Mouse (Mus musculus) frontal cortex, adult 2 months (tissue): ENCODE measurements around the gene Chordc1. TPM values are rescaled to one million over a fixed set of nuclear protein-coding genes. Genes with fewer than 3 reads are reported as not detected.
A peak's percentile ranks its signal among the peaks of the same experiment; 100 is the strongest.
"Not testable (repeated sequence)": the region's sequence is repeated elsewhere in the genome, so short reads cannot be mapped to it uniquely, and the experiment has no call there.

Experiments
- DNase-seq, 2 experiments: peaks; one replicate each; pipeline ENCODE4 v3.0.0; 2022; ENCODE audit warnings: low spot score in 1 of 2; ENCODE audit errors: extremely low spot score in 1 of 2
- polyA plus RNA-seq: library from polyadenylated mRNA; depleted of rRNA; stranded (reverse); fragments of >200 nt; gene quantifications from 2 replicates; pipeline ENCODE4 v1.2.3, GENCODE M21; 2012; rRNA removed

Chordc1 gene
- 38.2 and 46.0 TPM in 2 replicates for polyA plus RNA-seq

GRCm38 (mm10) chr9:18291571-18292429 is at the start of gene Chordc1:
Gene Chordc1 (plus strand): TSS chr9:18292125.
- DNase-seq, result peak; percentile 93 to 98

- no peak for DNase-seq
Measured at GRCm38 (mm10) chr9:18275901-18276300, 16.0 kb upstream of the Chordc1 start.

- no peak for DNase-seq
Measured at GRCm38 (mm10) chr9:18276844-18277243, 15.1 kb upstream of the Chordc1 start.

GRCm38 (mm10) chr9:18277497-18277896 is 14.4 kb upstream of the Chordc1 start:
- DNase-seq, result peak in 1 of 2 experiments; percentile 69

- not testable (repeated sequence) for DNase-seq
Measured at GRCm38 (mm10) chr9:18278693-18279092, 13.2 kb upstream of the Chordc1 start.

GRCm38 (mm10) chr9:18292443-18292922 is 558 bp downstream of the Chordc1 start:
- DNase-seq, result no peak

GRCm38 (mm10) chr9:18293026-18293781 is 1.3 kb downstream of the Chordc1 start:
- DNase-seq, result no peak

- no peak for DNase-seq
Measured at GRCm38 (mm10) chr9:18298301-18298700, 6.4 kb downstream of the Chordc1 start.

GRCm38 (mm10) chr9:18319990-18320389 is 28.1 kb downstream of the Chordc1 start:
- no peak for DNase-seq

Other genes with a start within 250 kb of the Chordc1 start
- 0.88 TPM in 2 replicates for gene Naalad2, start 110.9 kb downstream of the Chordc1 start, polyA plus RNA-seq
- gene Ubtfl1, start 112.3 kb downstream of the Chordc1 start, polyA plus RNA-seq, result not detected in 2 replicates
- gene Mbd3l2, start 138.5 kb downstream of the Chordc1 start, polyA plus RNA-seq, result not detected in 2 replicates
- 1.8 and 2.6 TPM in 2 replicates for gene Zfp558, start 186.1 kb downstream of the Chordc1 start, polyA plus RNA-seq
- gene Mbd3l1, start 186.2 kb downstream of the Chordc1 start, polyA plus RNA-seq, result not detected in 2 replicates